Mouse (Mus musculus) heart, postnatal 25 days (tissue): ENCODE measurements at regions not wholly inside any gene's neighbourhood (a gene's known extent, or its start where the extent isn't known, plus 50 kb on each side); places are given as distances from the start of the nearest gene placed in this dataset.

Experiments used
- DNase-seq: peaks from one replicate; pipeline ENCODE4 v3.0.0; 2022; ENCODE audit warnings: low spot score
- intact Hi-C: fragments of 180-260 bp; cut with DNase I; formaldehyde crosslinking; loops from one replicate; pipeline ENCODE4 v1.15.1; 2025

DNA sequence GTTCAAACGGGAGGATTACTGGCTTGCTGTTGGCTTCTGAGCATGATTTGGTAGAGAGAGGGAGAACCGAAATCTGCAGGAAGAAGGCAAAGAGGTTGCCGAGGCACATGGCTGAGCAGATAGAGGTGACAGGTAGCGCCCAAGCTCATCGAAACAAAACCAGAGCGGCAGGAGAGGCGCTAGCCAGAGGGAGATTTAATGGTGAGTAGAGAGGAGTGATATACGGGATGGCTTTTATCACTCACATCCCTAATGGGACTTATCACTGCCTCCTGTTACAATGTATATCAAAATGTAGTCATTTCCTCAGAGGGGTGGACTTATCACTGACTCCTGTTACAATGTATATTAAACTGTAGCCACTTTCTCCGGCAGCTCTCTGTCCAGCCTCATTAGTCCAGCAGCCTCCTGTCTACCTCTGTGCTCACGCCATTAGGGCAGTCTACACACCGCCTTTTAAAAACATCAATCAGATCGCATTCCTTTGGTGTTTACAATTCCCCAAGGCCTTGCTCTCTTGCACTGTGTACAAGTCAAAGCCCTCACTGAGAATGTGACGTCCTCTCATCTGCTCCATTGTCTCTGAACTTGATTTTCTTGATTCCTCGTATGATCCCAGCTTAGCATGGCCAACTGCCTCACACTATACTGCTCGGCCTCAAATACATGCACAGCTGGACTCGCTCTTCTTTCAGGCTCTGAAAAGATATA is 59.0 kb upstream of the Ppm1h start:
- intact Hi-C loops = no loop called here
- DNase-seq = no peak
